Mouse (Mus musculus) left cerebral cortex, adult 2 months (tissue): ENCODE measurements around the gene Il6st. TPM values are rescaled to one million over a fixed set of nuclear protein-coding genes. Genes with fewer than 3 reads are reported as not detected.
"Not testable (repeated sequence)": the region's sequence is repeated elsewhere in the genome, so short reads cannot be mapped to it uniquely, and the experiment has no call there.

Source experiments
- DNase-seq, 2 experiments: peaks; one replicate each; pipeline ENCODE4 v3.0.0; 2021 to 2022; ENCODE audit warnings: low spot score in 2 of 2, mixed read lengths in 1 of 2; ENCODE audit errors: extremely low spot score in 1 of 2
- H3K27ac ChIP-seq: fragments of 200-600 bp; 2 replicates; pipeline ENCODE4 v1.8.1; 2022
- H3K4me3 ChIP-seq: fragments of 200-600 bp; 2 replicates; pipeline ENCODE4 v1.8.1; 2022
- CTCF ChIP-seq: fragments of 200-600 bp; IDR thresholded peaks from 2 replicates; pipeline ENCODE4 v1.8.1; 2022; ENCODE audit warnings: antibody characterized with exemption, mild to moderate bottlenecking, moderate library complexity
- intact Hi-C: fragments of 180-260 bp; cut with DNase I; formaldehyde crosslinking; loops from one replicate; pipeline ENCODE4 v1.15.1; 2025
- long read RNA-seq, 2 experiments: library from polyadenylated mRNA; stranded (forward); transcript quantifications; one replicate each; pipeline ENCODE4 v2.0.0; 2021; ENCODE audit warnings: borderline mapping rate in 2 of 2
- total RNA-seq, 2 experiments: library from RNA; stranded (reverse); gene quantifications; 2 replicates each; pipeline ENCODE4 v1.2.3; 2021

Il6st gene
- 10 to 100 TPM; 73.3 to 80.1 TPM for total RNA-seq
- long read RNA-seq, experiment 1, full-length matches to known transcripts, result 54 of 65 reads
- long read RNA-seq, experiment 1, partial matches to known transcripts, result 4 of 65 reads
- long read RNA-seq, experiment 1, other reads (novel, unspliced or antisense), result 7 of 65 reads
- long read RNA-seq, experiment 2, full-length matches to known transcripts, result 51 of 63 reads
- long read RNA-seq, experiment 2, partial matches to known transcripts, result 3 of 63 reads
- long read RNA-seq, experiment 2, other reads (novel, unspliced or antisense), result 9 of 63 reads

DNA sequence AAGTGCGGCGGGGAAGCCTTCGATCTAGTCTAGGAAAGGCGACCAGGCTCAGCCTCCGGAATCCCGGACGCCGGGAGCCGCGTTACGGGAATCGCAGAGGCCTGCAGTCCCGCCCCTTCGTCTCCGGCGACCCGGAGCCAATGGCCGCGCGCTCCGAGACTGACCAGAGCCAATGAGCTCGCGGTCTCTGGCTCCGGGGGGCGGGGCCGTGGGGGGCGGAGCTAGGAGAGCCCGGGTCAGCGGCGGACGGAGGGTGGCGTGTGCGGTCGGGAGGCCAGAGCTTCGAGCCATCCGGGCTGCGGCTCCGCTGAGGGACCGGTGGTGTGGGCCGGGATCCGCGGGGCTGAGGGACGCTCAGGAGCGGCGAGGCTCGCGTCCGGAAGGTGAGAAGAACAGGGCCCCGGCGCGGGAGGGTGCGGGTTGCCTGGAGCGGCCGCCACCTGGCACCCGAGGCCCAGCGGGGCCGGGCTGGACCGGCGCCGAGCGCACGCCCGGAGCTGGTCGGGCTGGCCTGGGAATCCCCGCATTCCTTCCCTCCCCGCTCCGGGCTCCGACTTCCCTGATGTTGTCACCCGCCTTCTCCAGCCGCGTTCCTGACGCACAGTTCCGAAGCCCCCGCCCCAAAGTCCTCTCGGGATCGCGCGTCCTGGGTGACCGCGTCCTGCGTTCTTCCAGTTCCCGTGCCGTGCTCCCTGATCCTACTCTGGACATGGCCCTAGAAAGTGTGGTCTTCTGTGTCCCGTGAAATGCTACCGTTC, at the start of gene Il6st:
Gene Il6st (plus strand): TSS at position 203 of the 758 bp plus-strand sequence.
- DNase-seq, result peak; percentile 95
- Histone ChIP-seq H3K27ac (peak within 1 kb of the TSS; percentile 88), H3K4me3 (peak within 1 kb of the TSS; percentile 97)
- intact Hi-C loops, result loop anchor here (5.0 to 10.0 kb wide), 2 partner anchors 147 to 969 kb away; partner anchors contain the start of gene Gpbp1
- no peak for TF ChIP-seq CTCF

DNA sequence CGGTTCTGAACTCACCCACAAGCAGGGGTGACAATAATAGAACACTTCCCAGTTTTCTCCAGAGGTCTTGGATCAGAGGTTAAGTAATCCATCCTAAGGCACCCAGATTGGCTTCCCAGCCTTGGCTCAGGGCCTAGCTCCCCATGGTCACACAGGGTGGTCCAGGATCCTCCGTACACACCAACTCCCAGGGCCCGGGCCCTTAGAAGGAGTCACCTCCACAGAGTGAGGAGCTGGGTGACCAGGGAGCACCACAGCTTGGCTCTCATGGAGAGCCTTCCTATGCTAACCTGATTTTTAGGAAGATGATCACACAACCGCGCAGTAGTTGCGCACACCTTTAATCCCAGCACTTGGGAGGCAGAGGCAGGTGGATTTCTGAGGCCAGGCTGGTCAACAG, 48.0 kb upstream of the Il6st start:
- no peak for DNase-seq
- Histone ChIP-seq H3K27ac (no peak overlapping the region), H3K4me3 (no peak overlapping the region)
- intact Hi-C loops, result no loop called here
- TF ChIP-seq CTCF, result no peak

DNA sequence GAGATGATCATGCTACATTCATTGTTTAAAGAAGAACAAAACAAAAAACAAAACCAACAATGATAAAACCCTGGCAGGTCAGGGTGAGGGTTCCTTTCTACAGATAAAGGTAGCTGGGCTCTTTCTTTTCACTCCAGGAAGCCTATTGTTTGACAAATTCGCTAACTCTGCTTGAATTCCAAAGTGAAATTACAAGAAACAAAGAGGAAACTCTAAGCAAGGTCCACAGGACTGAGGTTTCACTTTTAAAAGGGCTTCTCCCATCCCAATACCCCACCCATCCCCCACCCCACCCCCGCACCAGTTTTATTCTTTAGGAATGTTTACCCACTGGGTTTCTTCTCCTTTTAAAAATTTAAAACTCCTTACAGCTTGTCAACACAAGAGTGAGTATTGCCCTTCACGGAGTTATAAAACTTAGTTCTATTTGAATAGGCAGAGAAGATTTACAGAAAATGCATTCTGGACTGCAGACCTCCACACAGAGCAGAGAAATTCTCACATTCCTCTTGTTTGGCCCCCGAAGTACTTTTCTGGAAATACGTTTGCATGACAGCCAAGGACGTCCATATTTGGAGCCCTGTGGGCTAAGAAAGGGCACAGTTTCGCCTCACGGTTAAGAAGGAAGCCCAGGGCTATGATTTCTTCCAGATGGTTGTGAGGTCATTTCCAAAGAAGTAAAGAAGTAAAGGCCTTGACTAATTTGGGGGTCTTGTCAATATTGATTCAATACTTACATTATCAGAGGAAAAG, 47.3 kb upstream of the Il6st start:
- DNase-seq, result no peak
- Histone ChIP-seq H3K4me3 (no peak overlapping the region), H3K27ac (no peak overlapping the region)
- TF ChIP-seq CTCF, result no peak
- intact Hi-C loops, result no loop called here

DNA sequence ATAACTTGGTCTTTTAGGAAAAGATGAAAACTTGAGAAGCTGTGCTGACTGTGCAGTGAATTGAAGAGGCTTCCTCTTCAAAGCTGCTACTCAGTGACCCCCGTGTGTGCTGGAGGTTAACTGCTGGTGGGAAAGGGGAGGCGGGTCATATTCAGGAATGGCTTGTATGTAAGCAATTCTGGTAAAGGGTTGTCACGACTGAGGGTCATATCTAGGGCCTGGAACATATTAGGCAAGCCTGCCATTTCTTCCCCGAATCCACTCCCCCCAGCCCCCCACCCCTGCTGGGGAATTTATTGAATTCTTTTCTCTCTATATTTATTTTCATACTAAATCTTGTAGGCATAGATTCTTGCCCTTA, 46.7 kb upstream of the Il6st start:
- H3K27ac ChIP-seq, result no peak overlapping the region
- no peak for DNase-seq
- TF ChIP-seq CTCF, result no peak
- intact Hi-C loops, result no loop called here
- H3K4me3 ChIP-seq, result no peak overlapping the region

DNA sequence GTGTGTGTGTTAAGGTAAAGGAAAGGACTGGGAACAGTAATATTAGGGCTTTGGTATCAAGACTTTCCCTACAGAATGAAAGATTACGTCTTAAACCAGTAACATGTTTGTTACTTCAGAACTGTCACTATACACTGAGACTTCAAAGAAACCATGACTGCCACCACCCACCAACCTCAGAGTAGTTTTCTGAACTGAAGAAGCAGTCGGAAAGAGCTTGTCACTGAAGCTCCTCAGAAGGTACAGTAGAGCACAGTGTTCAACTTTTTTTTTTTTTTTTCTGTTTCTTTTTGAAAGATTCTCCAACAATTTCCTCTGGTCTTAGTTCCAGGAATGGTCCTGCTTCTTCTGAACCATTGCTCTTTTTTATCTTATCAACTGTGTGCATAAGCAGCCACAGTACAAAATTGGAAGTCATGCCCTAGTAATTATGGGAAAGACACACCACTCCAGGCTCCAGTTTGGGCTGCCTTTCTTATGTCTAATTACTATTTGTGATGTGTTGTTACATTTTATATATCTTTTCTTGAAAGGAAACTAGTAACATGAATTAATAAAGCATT, 45.9 kb upstream of the Il6st start:
- intact Hi-C loops, result no loop called here
- no peak for DNase-seq
- TF ChIP-seq CTCF, result no peak
- H3K4me3 ChIP-seq, result no peak overlapping the region
- no peak overlapping the region for H3K27ac ChIP-seq

DNA sequence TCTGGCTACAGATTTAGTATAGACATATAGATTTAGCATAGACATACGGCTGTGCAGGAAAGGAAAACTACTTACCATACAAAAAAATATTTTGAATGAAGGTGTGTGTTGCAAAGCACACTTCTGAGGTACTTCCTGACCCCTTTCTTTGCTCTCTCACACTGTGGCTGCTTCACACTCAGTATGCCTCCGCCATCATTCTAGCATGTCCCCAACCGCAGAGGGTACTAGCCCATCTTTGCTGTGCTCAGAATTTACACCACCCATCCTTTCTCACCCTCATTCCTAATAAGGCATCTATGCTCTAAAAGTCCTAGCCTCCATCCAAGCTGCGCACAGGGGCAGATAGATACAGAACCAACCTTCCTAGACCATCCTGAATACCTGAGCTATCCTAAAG, 45.3 kb upstream of the Il6st start:
- intact Hi-C loops, result no loop called here
- TF ChIP-seq CTCF, result no peak
- no peak overlapping the region for H3K4me3 ChIP-seq
- no peak overlapping the region for H3K27ac ChIP-seq
- DNase-seq, result no peak

DNA sequence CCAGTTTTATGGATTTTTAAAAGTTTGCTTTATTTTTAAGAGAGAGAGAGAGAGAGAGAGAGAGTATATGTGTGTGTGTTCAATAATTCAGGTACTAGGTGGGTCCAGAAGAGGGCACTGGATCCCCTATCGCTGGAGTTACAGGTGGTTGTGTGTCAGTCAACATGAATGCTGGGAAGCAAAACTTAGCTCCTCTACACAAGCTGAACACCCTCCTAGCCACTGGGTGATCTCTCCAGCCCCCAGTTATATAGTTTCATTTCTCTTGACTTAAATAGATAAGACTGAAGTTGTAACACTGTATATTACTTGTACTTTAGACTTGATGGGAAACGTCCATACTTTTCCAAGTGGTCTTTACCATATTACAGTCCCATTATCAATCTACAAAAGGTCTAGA, 39.7 kb upstream of the Il6st start:
- no peak for DNase-seq
- H3K27ac ChIP-seq, result no peak overlapping the region
- no peak overlapping the region for H3K4me3 ChIP-seq
- intact Hi-C loops, result no loop called here
- no peak for TF ChIP-seq CTCF

DNA sequence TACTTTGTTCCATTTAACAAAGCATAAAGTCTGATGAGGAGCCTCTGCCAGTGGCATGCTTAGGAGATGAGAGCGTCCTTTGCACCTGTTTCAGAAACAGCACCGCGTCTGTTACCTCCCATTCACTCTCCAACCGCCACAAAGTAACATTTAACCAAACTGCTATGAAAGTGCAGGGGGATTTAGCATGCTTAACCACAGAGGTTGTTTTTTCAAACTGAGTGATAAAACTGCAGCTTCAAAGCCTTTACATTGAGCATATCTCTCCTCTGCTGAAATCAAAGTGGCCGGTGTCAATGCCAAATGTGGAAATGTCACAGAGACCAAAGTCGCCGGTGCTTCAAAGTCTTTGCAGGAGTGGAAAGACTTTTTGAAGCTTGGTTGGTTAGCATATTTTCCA, 39.2 kb upstream of the Il6st start:
- Histone ChIP-seq H3K27ac (no peak overlapping the region), H3K4me3 (no peak overlapping the region)
- no peak for TF ChIP-seq CTCF
- intact Hi-C loops, result no loop called here
- DNase-seq, result no peak

DNA sequence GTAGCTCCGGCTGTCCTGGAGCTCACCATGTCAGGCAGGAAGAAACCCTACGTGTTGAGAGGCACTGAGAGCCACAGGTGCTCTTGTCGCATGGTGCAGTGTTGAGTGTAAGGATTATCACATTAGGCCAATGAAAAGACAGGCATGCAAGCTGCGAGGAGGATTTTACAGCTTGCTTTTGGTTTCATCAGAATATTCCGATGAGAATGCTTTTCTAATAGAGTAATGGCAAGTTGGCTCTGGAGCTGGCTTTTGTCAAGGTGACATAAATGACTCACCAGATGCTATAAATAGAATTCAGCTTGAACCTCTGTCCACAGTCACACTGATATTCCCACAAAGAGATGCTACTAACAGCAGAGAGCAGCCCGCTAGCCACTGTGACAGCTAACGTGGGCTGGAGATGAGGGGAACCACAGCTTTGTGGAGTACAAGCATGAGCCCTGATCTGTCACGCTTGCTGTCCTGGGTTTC, 38.7 kb upstream of the Il6st start:
- Histone ChIP-seq H3K27ac (no peak overlapping the region), H3K4me3 (no peak overlapping the region)
- intact Hi-C loops, result no loop called here
- no peak for TF ChIP-seq CTCF
- no peak for DNase-seq

DNA sequence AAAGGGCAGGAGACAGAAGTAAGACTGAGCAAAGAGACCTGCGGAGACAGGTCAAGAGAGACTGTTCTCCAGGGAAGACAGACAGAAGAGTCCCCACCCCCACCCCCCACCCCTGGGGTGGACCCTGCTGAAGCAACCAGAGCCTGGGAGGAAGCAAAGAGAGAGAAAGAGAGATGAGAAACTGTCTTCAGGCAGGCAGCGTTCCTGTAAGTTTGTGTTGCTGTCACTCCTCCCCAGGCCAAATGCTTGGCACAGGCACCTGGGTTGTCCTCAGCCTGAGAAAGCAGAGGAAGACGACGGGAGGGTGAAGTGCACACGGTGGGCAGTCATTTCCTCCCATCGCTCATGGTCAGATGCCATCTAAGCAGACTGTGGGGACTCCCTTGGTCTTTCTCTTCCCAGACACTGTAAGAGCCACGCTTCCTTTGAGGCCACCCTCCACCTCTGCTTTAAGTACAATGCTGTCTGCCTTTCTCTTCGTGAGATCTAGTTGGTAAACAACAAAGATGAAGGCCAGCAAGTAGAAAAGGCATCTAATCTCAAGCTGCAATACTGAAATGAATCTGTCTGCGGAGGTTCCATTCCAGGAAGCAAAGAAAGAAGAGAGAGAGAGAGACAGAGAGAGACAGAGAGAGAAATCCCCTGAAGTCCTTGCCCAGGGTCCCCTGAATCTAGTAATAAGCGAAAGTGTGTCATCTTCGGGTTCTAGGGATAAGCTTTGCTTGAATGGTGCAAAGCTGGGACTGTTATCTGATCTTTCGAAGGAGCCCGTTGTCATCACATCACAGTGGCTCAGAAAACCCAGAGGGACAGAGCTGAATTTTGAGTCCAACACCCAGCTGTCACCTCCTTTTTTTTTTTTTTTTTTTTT, 37.4 kb upstream of the Il6st start:
- DNase-seq, result no peak
- no peak for TF ChIP-seq CTCF
- intact Hi-C loops, result no loop called here
- Histone ChIP-seq H3K4me3 (no peak overlapping the region), H3K27ac (no peak overlapping the region)

DNA sequence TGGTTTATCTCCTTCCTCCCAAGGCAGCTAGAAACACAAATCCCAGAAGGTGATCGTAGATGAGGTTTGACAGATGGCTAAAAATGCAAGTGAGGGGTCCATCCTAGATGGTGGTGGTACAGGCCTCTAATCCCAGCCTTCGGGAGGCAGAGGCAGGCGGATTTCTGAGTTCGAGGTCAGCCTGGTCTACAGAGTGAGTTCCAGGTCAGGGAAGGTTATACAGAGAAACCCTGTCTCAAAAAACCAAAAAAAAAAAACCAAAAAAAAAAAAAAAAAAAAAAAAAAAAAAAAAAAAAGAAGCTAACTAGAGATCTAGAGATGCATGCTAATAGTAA, 36.8 kb upstream of the Il6st start:
- H3K4me3 ChIP-seq, intact Hi-C loops: not testable (repeated sequence)

More for the DNA sequence above, 36.8 kb upstream of the Il6st start:
- not testable (repeated sequence) for DNase-seq, H3K27ac ChIP-seq
